Comparison of ENCODE assay signal across 7 mouse cellular contexts in the genomic region with DNA sequence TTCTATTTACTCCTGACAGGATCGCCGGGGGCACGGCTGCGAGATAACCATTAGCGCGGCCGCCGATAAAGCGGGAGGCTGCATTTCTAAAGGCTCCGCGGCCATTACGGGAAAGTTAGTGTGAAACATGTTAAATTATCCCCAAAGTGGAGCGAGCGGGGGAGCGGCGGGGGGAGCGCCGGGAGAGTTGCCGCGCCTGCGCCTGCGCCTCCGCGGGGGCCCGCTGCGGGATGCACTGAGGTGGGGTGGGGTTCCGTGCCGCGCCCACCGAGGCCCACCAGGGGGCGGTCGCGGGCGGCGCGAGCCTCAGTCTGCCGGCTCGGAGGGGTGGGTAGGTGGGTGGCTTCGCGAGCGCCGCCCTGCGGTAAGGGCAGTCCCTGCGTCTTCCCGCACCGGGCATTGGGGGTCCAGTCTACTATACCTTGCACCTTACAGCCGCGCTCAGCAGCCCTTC.
DNase-seq lines count a peak whose midpoint lies in the region; ATAC-seq and TF ChIP-seq lines count a peak whose summit lies in the region.

No protein-coding gene starts in this region.

- H3K4me3 ChIP-seq in spleen, adult 2 months (ENCODE audit: extremely low read depth, insufficient read depth, insufficient read length), result no peak overlapping the region
- peak overlapping the region; percentile 25 for H3K4me3 ChIP-seq in midbrain, postnatal 0 days (ENCODE audit: low read depth, low read length)

- TF ChIP-seq CTCF in spleen, adult 2 months (IDR thresholded peaks at IDR 0.05; ENCODE audit: extremely low read depth, insufficient read depth, insufficient read length, insufficient replicate concordance), result peak; percentile 32; the same call in 1 of the 2 replicates
- peak; percentile 58 for TF ChIP-seq CTCF in midbrain, postnatal 0 days (IDR thresholded peaks at IDR 0.05)

- WGBS in spleen, adult 2 months, result 3% methylated on average over 46 of the region's 48 CpGs
- WGBS in midbrain, postnatal 0 days, result 3% methylated on average over 46 of the region's 48 CpGs

- peaks cover 12% of the 10 kb centered on the region for H3K27me3 ChIP-seq in spleen, adult 2 months (ENCODE audit: control insufficient read depth, insufficient read depth, low read length)
- H3K27me3 ChIP-seq in midbrain, postnatal 0 days (ENCODE audit: insufficient read depth, low read length), result peaks cover 85% of the 10 kb centered on the region

- H3K27ac ChIP-seq in spleen, adult 2 months (ENCODE audit: insufficient read depth, low read length), result no peak overlapping the region
- H3K27ac ChIP-seq in midbrain, postnatal 0 days (ENCODE audit: low read depth, low read length), result no peak overlapping the region

- no peak for TF ChIP-seq POLR2A in spleen, adult 2 months (IDR thresholded peaks at IDR 0.05; ENCODE audit: low read depth, low read length)

- peaks cover 2% of the 10 kb centered on the region; the same call in 1 of the 2 replicates for H3K4me1 ChIP-seq in spleen, adult 2 months (ENCODE audit: control insufficient read depth, insufficient read depth, insufficient read length)
- no peaks in the 10 kb centered on the region for H3K4me1 ChIP-seq in midbrain, postnatal 0 days (ENCODE audit: insufficient read depth, low read length)

- DNase-seq in spleen, adult 2 months (ENCODE audit: low read depth in 1 of 2, low spot score in 2 of 2), result peak in 1 of 2 experiments; percentile 4
- DNase-seq in spleen, postnatal 36 days (ENCODE audit: low spot score in 2 of 2), result no peak
- peak; percentile 58 for DNase-seq in embryo, embryonic 10.5 days (ENCODE audit: low spot score)
- peak; percentile 10 to 26 for DNase-seq in heart, postnatal 36 days
- DNase-seq in layer of hippocampus, postnatal 25 days (ENCODE audit: extremely low spot score in 1 of 2, low spot score in 1 of 2), result peak; percentile 40 to 64
- DNase-seq in midbrain, postnatal 0 days (ENCODE audit: low spot score), result no peak
- DNase-seq in thymus, postnatal 4 days, result peak; percentile 71

- H3K36me3 ChIP-seq in spleen, adult 2 months (ENCODE audit: control insufficient read depth, insufficient read depth, low read length), result no peaks in the 10 kb centered on the region
- H3K36me3 ChIP-seq in midbrain, postnatal 0 days (ENCODE audit: insufficient read depth, low read length), result no peaks in the 10 kb centered on the region

- H3K4me2 ChIP-seq in midbrain, postnatal 0 days (ENCODE audit: low read depth, low read length, poor library complexity, severe bottlenecking), result peak overlapping the region; percentile 42

- intact Hi-C loops in heart, postnatal 36 days (cut with DNase I), result loop anchor here (5.0 kb wide), 1 partner anchor 58 kb away; no protein-coding TSS in a partner anchor

- no peaks in the 10 kb centered on the region for H3K9me3 ChIP-seq in midbrain, postnatal 0 days (ENCODE audit: low read length)

- ATAC-seq in midbrain, postnatal 0 days (ENCODE audit: low FRiP score), result no peak

- H3K9ac ChIP-seq in midbrain, postnatal 0 days (replicated peaks; ENCODE audit: low read length, poor library complexity, severe bottlenecking), result no peak overlapping the region

Comparison
In these comparisons a context has a peak if more than half of its experiments do, and no peak if none do; other contexts are left out.
1. DNase-seq: peak in embryo, embryonic 10.5 days (single experiment), heart, postnatal 36 days (2 of 2), layer of hippocampus, postnatal 25 days (2 of 2) and thymus, postnatal 4 days (single experiment); none in spleen, postnatal 36 days (0 of 2) and midbrain, postnatal 0 days (single experiment).